Mouse (Mus musculus) neural tube, embryonic 14.5 days (tissue): ENCODE results near the gene Spred2. TPM values are rescaled to one million over a fixed set of nuclear protein-coding genes. Genes with fewer than 3 reads are reported as not detected.

ENCODE experiments used
- ATAC-seq: fragments of 200-750 bp; cut with Nextera tagmentation; 2 replicates; pipeline ENCODE4 v1.8.0; 2017; ENCODE audit warnings: low read depth, mild to moderate bottlenecking, moderate TSS enrichment, moderate library complexity
- H3K27ac ChIP-seq: fragments of 300-500 bp; sonication (generic); 2 replicates; pipeline ENCODE4 v1.5.1; 2014; ENCODE audit warnings: low read depth, mild to moderate bottlenecking, control low read depth, low read length, moderate library complexity, mixed read lengths
- H3K27me3 ChIP-seq: fragments of 300-500 bp; sonication (generic); 2 replicates; pipeline ENCODE4 v1.6.1; 2014; ENCODE audit warnings: low read length; ENCODE audit not compliant: control insufficient read depth, insufficient read depth
- H3K36me3 ChIP-seq: fragments of 300-500 bp; sonication (generic); 2 replicates; pipeline ENCODE4 v1.6.1; 2014; ENCODE audit warnings: low read length, mixed read lengths; ENCODE audit not compliant: control insufficient read depth, insufficient read depth
- H3K4me1 ChIP-seq: fragments of 300-500 bp; sonication (generic); 2 replicates; pipeline ENCODE4 v1.6.1; 2014; ENCODE audit warnings: low read length; ENCODE audit not compliant: control insufficient read depth, insufficient read depth
- H3K4me2 ChIP-seq: fragments of 300-500 bp; sonication (generic); 2 replicates; pipeline ENCODE4 v1.6.1; 2014; ENCODE audit warnings: mild to moderate bottlenecking, low read depth, low read length, control low read depth
- H3K4me3 ChIP-seq: fragments of 300-500 bp; sonication (generic); 2 replicates; pipeline ENCODE4 v1.5.1; 2014; ENCODE audit warnings: low read depth, low read length, control low read depth, mixed read lengths
- H3K9ac ChIP-seq: fragments of 300-500 bp; sonication (generic); replicated peaks from 2 replicates; pipeline ENCODE4 v1.6.1; 2014; ENCODE audit warnings: low read depth, mild to moderate bottlenecking, control low read depth, low read length, mixed read lengths
- H3K9me3 ChIP-seq: fragments of 300-500 bp; sonication (generic); 2 replicates; pipeline ENCODE4 v1.6.1; 2016; ENCODE audit warnings: low read length; ENCODE audit not compliant: control insufficient read depth
- WGBS: fragments of 180-500 bp; shearing (Covaris S2); extraction: QIAGEN DNeasy Blood & Tissue Kit; methylation state at CpG from one replicate; pipeline ENCODE4 v1.1.7; 2014; 5-methylcytosine and 5-hydroxymethylcytosine counted together
- polyA plus RNA-seq: library from polyadenylated mRNA; unstranded; fragments of >200 nt; fragmentation: Nextera tagmentation; extraction: Ambion mirVana; gene quantifications from 2 replicates; pipeline ENCODE4 v1.2.1, GENCODE M21; 2014

The Spred2 gene
- polyA plus RNA-seq, 1 experiment from 2014 or later, result 6.8 TPM

- Histone ChIP-seq H3K36me3 (no peaks in the 10 kb centered on the region), H3K27me3 (no peaks in the 10 kb centered on the region), H3K4me3 (no peak overlapping the region), H3K27ac (no peak overlapping the region), H3K4me1 (no peaks in the 10 kb centered on the region), H3K9me3 (no peaks in the 10 kb centered on the region; the same call in 1 of the 2 replicates), H3K4me2 (no peak overlapping the region), H3K9ac (no peak overlapping the region)
- ATAC-seq, result no peak
- 95% methylated on average over 3 of the region's 3 CpGs for WGBS
Measured at GRCm38 (mm10) chr11:19911216-19911615, 13.0 kb upstream of the Spred2 start.

- ATAC-seq, result no peak
- Histone ChIP-seq H3K4me1 (no peaks in the 10 kb centered on the region), H3K4me2 (no peak overlapping the region), H3K27ac (no peak overlapping the region), H3K9ac (no peak overlapping the region), H3K9me3 (no peaks in the 10 kb centered on the region; the same call in 1 of the 2 replicates), H3K27me3 (no peaks in the 10 kb centered on the region), H3K36me3 (no peaks in the 10 kb centered on the region), H3K4me3 (no peak overlapping the region)
- 89% methylated on average over 6 of the region's 6 CpGs for WGBS
Measured at GRCm38 (mm10) chr11:19912179-19912578, 12.0 kb upstream of the Spred2 start.

- H3K4me3 ChIP-seq, result no peak overlapping the region
- no peaks in the 10 kb centered on the region; the same call in 1 of the 2 replicates for H3K9me3 ChIP-seq
- no peak overlapping the region for H3K4me2 ChIP-seq
- WGBS, result 97% methylated on average over 5 of the region's 5 CpGs
- no peak overlapping the region for H3K9ac ChIP-seq
- H3K27ac ChIP-seq, result no peak overlapping the region
- H3K4me1 ChIP-seq, result no peaks in the 10 kb centered on the region
- no peaks in the 10 kb centered on the region for H3K27me3 ChIP-seq
- H3K36me3 ChIP-seq, result no peaks in the 10 kb centered on the region
- ATAC-seq, result no peak
Measured at GRCm38 (mm10) chr11:19912661-19913060, 11.5 kb upstream of the Spred2 start.

- WGBS, result 93% methylated on average over 4 of the region's 4 CpGs
- ATAC-seq, result no peak
Measured at GRCm38 (mm10) chr11:19913761-19914160, 10.4 kb upstream of the Spred2 start.

GRCm38 (mm10) chr11:19917381-19918245 lies 6.6 kb upstream of the Spred2 start:
- H3K9ac ChIP-seq, result no peak overlapping the region

More at GRCm38 (mm10) chr11:19913761-19914160, 10.4 kb upstream of the Spred2 start:
- Histone ChIP-seq H3K27me3 (no peaks in the 10 kb centered on the region), H3K27ac (no peak overlapping the region), H3K36me3 (no peaks in the 10 kb centered on the region), H3K4me2 (no peak overlapping the region), H3K4me1 (peaks cover 4% of the 10 kb centered on the region; the same call in 1 of the 2 replicates), H3K4me3 (no peak overlapping the region), H3K9ac (no peak overlapping the region), H3K9me3 (no peaks in the 10 kb centered on the region)

GRCm38 (mm10) chr11:19918246-19918540 lies 6.0 kb upstream of the Spred2 start:
- no peak overlapping the region for H3K4me3 ChIP-seq
- peaks cover 10% of the 10 kb centered on the region; the same call in 1 of the 2 replicates for H3K4me1 ChIP-seq
- no peaks in the 10 kb centered on the region for H3K36me3 ChIP-seq
- no peak for ATAC-seq
- no peaks in the 10 kb centered on the region for H3K9me3 ChIP-seq
- no peaks in the 10 kb centered on the region for H3K27me3 ChIP-seq
- no peak overlapping the region for H3K4me2 ChIP-seq
- H3K27ac ChIP-seq, result no peak overlapping the region
- H3K9ac ChIP-seq, result no peak overlapping the region
- WGBS, result 29% methylated on average over 2 of the region's 2 CpGs

More at GRCm38 (mm10) chr11:19917381-19918245, 6.6 kb upstream of the Spred2 start:
- 23% methylated on average over 9 of the region's 9 CpGs for WGBS
- Histone ChIP-seq H3K9me3 (no peaks in the 10 kb centered on the region), H3K4me2 (no peak overlapping the region), H3K27me3 (no peaks in the 10 kb centered on the region), H3K36me3 (no peaks in the 10 kb centered on the region), H3K27ac (no peak overlapping the region), H3K4me3 (no peak overlapping the region), H3K4me1 (peaks cover 10% of the 10 kb centered on the region; the same call in 1 of the 2 replicates)
- no peak for ATAC-seq

- Histone ChIP-seq H3K27me3 (no peaks in the 10 kb centered on the region), H3K4me2 (peak overlapping the region; percentile 83), H3K27ac (peak overlapping the region; percentile 91), H3K9me3 (no peaks in the 10 kb centered on the region), H3K4me3 (peak overlapping the region; percentile 61), H3K36me3 (no peaks in the 10 kb centered on the region), H3K9ac (peak overlapping the region; percentile 82), H3K4me1 (peaks cover 10% of the 10 kb centered on the region; the same call in 1 of the 2 replicates)
- peak; percentile 7; the same call in 1 of the 2 replicates for ATAC-seq
- 6% methylated on average over 6 of the region's 6 CpGs for WGBS
Measured at GRCm38 (mm10) chr11:19919460-19919784, 4.8 kb upstream of the Spred2 start.

GRCm38 (mm10) chr11:19919785-19920671 lies 4.1 kb upstream of the Spred2 start:
- peak overlapping the region; percentile 91 for H3K27ac ChIP-seq
- peak overlapping the region; percentile 83 for H3K4me2 ChIP-seq
- no peaks in the 10 kb centered on the region for H3K27me3 ChIP-seq
- peak overlapping the region; percentile 61 for H3K4me3 ChIP-seq
- H3K4me1 ChIP-seq, result peaks cover 10% of the 10 kb centered on the region; the same call in 1 of the 2 replicates
- under 1% methylated on average over 70 of the region's 70 CpGs for WGBS
- no peaks in the 10 kb centered on the region for H3K9me3 ChIP-seq
- peak overlapping the region; percentile 82 for H3K9ac ChIP-seq
- no peaks in the 10 kb centered on the region for H3K36me3 ChIP-seq
- peak; percentile 74 for ATAC-seq

GRCm38 (mm10) chr11:19921723-19922122 lies 2.5 kb upstream of the Spred2 start:
- Histone ChIP-seq H3K4me3 (no peak overlapping the region), H3K36me3 (no peaks in the 10 kb centered on the region), H3K9ac (no peak overlapping the region), H3K9me3 (no peaks in the 10 kb centered on the region), H3K27ac (no peak overlapping the region), H3K27me3 (no peaks in the 10 kb centered on the region), H3K4me2 (no peak overlapping the region), H3K4me1 (peaks cover 16% of the 10 kb centered on the region)
- no peak for ATAC-seq
- 88% methylated on average over 1 of the region's 1 CpGs for WGBS
